Mouse (Mus musculus) adrenal gland, postnatal 36 days (tissue): ENCODE data around the gene Zfp697. TPM values are rescaled to one million over a fixed set of nuclear protein-coding genes. Genes with fewer than 3 reads are reported as not detected.
"Not testable (repeated sequence)": the region's sequence is repeated elsewhere in the genome, so short reads cannot be mapped to it uniquely, and the experiment has no call there.

ENCODE experiments used
- DNase-seq, 2 experiments: peaks; one replicate each; pipeline ENCODE4 v3.0.0; 2021; ENCODE audit warnings: mixed read lengths in 1 of 2
- total RNA-seq, 2 experiments: library from RNA; stranded (reverse); gene quantifications; 2 replicates each; pipeline ENCODE4 v1.2.3; 2021

The Zfp697 gene
- total RNA-seq, 2 experiments from 2014 or later, result 5.1 to 5.8 TPM

GRCm38 (mm10) chr3:98418991-98419785, 36.9 kb downstream of the Zfp697 start:
- no peak for DNase-seq

- DNase-seq, result no peak
Observed at GRCm38 (mm10) chr3:98419786-98420070, 37.5 kb downstream of the Zfp697 start.

GRCm38 (mm10) chr3:98422926-98423325, 40.7 kb downstream of the Zfp697 start:
- DNase-seq, result peak in 1 of 2 experiments; percentile 22

DNA sequence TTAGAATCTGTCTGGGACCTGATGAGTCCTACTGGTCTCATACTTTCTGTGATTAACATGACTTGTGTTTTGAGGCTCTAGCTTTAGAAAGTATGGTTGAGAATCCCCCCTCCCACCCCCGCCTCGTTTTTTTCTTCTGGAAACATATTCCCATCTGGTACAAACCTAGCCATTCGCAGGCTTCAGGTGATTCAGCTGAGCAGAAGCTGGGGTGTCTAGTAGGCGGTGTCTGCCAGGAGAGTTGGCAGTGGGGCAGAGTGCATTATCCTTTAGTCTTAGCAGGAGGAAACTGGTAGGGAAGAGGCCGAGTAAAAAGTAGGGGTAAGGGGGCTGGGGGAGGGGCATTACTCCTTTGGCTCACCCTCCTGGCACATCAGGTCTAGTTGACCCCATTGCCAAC, 44.5 kb downstream of the Zfp697 start:
- DNase-seq, result no peak

- no peak for DNase-seq
Observed at GRCm38 (mm10) chr3:98427260-98427599, 45.0 kb downstream of the Zfp697 start.

- DNase-seq, result peak; percentile 87 to 89
Observed at GRCm38 (mm10) chr3:98427600-98428448, 45.6 kb downstream of the Zfp697 start.

- no peak for DNase-seq
Observed at GRCm38 (mm10) chr3:98428449-98428775, 46.2 kb downstream of the Zfp697 start.

GRCm38 (mm10) chr3:98428928-98429525, 46.8 kb downstream of the Zfp697 start:
- DNase-seq, result no peak

- DNase-seq, result no peak
Observed at GRCm38 (mm10) chr3:98434088-98434816, 52.0 kb downstream of the Zfp697 start.

- DNase-seq, result no peak
Observed at GRCm38 (mm10) chr3:98435030-98435429, 52.8 kb downstream of the Zfp697 start.

- not testable (repeated sequence) for DNase-seq
Observed at GRCm38 (mm10) chr3:98442245-98442644, 60.0 kb downstream of the Zfp697 start.

DNA sequence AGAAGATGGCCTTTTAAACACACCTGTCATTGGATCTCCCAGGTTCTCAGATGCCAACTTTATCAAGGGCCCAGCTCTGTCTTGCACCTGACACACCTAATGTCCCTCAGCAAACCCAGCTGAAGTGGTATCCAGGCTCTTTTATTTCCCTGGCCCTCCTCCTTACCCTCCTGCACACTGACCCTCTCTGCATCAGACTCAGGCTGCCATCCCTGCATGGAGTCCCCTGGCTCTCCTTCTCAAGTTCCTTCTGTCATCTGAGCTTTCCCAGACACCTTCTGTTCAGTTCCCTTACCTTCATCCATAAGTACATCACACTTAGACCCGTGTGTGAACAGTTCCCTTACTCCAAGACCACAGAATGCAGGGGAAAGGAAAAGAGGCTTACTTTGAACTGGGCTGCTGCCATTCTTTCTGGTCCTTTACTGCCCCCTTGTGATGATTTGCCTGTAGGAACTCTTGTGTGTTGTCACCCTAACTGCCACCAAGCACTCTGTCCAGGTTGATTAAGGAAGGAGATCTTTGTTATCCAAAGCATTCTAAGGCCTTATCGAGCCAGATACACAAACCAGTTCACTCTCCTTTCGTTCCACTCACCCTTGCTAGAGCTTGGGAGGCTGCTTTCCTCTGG, 61.0 kb downstream of the Zfp697 start:
- DNase-seq, result not testable (repeated sequence)

DNA sequence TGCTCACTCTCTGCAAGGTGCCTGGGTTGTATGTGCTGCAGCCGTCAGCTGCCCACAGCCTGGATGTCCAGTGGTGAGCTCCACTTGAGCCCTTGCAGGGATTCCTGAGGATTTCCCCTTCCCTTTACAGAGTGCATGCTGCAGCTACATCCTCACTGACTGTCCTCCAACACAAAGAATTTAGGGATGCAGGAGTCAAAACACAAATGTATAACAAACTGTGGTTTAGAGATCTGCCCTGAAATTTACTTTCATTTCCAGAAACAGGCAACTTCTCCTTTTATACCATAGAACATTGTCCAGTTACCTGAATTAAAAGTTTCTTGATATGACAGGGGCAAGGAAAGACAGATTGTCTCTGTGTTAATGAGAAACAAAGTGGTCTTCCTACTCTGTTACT, 61.7 kb downstream of the Zfp697 start:
- not testable (repeated sequence) for DNase-seq

DNA sequence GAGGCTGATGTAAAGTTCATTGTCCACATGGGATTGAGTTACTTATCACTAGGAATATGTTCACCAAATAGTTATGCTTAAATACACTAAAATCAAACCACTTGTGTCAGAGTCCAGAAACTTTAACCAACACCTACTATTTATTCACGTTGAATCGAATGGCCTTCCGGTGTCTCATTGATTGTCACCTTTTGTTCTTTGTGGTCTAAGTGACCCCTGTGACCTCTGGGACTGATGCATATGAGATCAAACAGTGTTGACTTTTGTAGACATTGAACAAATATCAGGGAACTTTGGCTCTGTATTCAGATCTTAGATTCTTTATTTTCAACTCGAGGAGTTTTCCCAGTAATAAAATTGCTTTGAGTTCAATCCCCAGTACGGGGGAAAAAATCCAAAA, 71.5 kb downstream of the Zfp697 start:
- DNase-seq, result not testable (repeated sequence)

- not testable (repeated sequence) for DNase-seq
Observed at GRCm38 (mm10) chr3:98457026-98457425, 74.8 kb downstream of the Zfp697 start, which contains the start of gene Gm4450. Gene Gm4450 (minus strand): TSS chr3:98457126.

DNA sequence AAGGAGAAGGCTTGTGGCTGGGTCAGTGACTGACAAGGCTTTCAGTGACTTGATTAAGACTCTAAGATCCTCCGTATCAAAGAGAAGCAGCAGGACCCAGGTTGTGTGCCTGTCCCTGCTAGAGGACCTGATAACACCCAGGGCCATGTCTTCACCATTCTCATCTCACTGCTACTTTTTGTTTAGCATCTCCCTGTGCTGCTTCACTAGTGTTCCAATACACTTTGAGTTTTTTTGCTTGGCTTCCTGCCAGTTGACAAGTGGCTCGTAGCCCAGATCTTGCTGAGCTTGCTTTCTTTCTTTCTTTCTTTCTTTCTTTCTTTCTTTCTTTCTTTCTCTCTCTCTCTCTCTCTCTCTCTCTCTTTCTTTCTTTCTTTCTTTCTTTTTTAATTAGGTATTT, 87.1 kb downstream of the Zfp697 start:
- DNase-seq, result not testable (repeated sequence)

DNA sequence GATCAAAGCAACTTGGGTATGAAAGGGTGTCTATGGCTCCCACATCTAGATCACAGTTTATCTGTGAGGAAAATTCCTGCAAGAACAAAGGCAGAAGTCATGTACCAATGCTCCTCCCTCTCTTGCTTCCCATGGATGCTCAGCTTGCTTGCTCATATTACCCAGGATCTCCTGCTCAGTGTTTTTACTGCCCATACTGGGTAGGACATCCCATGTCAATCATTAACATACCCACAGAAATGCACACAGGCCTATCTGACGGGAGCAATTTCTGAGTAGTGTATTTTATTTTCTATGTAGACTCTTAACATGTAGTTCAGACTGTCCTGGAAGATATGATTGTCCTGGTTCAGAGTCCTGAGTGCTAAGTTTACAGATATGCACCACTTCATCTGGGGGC, 88.8 kb downstream of the Zfp697 start:
- not testable (repeated sequence) for DNase-seq

GRCm38 (mm10) chr3:98471499-98471898, 89.2 kb downstream of the Zfp697 start:
- not testable (repeated sequence) for DNase-seq

GRCm38 (mm10) chr3:98494184-98494583, 111.9 kb downstream of the Zfp697 start:
- DNase-seq, result not testable (repeated sequence)

DNA sequence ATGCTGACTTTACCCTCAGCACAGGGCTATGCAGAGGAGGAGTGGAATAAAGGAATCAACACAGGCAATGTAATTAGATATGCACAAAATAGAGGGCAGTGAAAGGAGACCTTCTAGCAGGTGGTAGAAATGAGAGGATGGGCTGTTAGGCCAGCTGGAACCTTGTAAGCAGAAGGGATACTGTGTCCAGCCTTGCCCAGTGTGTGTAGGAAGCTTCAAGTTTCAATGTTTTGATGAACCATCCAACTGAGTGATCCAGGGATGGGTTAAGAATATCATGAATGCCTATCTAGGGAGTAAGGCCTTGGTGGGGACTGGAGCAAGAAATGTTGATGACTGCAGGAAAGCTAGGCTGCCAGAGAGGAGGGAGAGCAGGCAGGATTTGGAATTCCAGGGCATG, 112.8 kb downstream of the Zfp697 start:
- DNase-seq, result not testable (repeated sequence)

- not testable (repeated sequence) for DNase-seq
Observed at GRCm38 (mm10) chr3:98496762-98497161, 114.5 kb downstream of the Zfp697 start.

DNA sequence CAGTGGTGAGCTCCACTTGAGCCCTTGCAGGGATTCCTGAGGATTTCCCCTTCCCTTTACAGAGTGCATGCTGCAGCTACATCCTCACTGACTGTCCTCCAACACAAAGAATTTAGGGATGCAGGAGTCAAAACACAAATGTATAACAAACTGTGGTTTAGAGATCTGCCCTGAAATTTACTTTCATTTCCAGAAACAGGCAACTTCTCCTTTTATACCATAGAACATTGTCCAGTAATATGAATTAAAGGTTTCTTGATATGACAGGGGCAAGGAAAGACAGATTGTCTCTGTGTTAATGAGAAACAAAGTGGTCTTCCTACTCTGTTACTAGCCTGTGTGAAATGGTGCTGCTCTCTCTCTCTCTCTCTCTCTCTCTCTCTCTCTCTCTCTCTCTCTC, 115.1 kb downstream of the Zfp697 start:
- not testable (repeated sequence) for DNase-seq
